Mouse (Mus musculus) small intestine, adult 2 months (tissue): ENCODE data around the gene 1700025C18Rik.

ENCODE experiments used
- CTCF ChIP-seq: fragments of 200-500 bp; IDR thresholded peaks from 2 replicates; pipeline ENCODE4 v1.5.1; 2012; ENCODE audit warnings: low read depth, mild to moderate bottlenecking, control low read depth, inconsistent platforms, low read length, moderate library complexity, mixed read lengths; ENCODE audit not compliant: insufficient replicate concordance, insufficient read length; ENCODE audit errors: extremely low read depth
- POLR2A ChIP-seq: fragments of 200-500 bp; IDR thresholded peaks from 2 replicates; pipeline ENCODE4 v1.6.1; 2012; ENCODE audit warnings: low read depth, mild to moderate bottlenecking, control low read depth, inconsistent platforms, low read length, moderate library complexity

DNA sequence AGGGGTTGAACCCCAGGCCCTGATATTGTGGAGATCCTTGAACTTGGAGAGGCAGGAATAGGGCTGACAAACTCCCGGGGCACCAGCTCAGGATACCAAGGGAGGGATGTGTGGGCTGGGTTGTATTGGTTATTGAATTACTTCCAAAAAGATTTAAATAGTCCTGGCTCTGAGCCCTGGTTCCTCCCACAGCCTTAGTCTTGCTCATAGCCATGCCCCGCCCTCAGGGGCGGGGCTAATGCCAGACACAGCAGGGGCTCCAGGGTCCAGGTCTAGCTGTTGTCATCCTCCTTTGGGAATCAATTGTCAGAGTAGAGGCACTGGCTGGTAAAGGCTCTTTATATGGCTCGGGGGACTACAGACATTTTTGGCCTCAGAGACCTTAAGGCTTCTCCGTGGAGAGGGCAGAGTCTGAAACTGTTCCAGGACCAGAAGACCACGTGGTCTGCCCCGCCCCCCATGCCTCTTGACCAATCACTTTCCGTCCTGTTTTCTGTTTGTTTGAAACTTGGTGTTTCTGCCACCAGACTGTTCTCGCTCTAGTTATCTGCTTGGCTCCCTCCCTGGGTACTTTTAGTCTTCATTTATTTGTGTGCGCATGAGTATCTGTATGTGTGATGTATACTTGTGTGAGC lies 30.8 kb upstream of the 1700025C18Rik start:
- TF ChIP-seq POLR2A, result no peak
- no peak for TF ChIP-seq CTCF
